Mouse (Mus musculus): ENCODE measurements at regions not wholly inside any gene's neighbourhood (a gene's known extent, or its start where the extent isn't known, plus 50 kb on each side); places are given as distances from the start of the nearest gene placed in this dataset.

DNA sequence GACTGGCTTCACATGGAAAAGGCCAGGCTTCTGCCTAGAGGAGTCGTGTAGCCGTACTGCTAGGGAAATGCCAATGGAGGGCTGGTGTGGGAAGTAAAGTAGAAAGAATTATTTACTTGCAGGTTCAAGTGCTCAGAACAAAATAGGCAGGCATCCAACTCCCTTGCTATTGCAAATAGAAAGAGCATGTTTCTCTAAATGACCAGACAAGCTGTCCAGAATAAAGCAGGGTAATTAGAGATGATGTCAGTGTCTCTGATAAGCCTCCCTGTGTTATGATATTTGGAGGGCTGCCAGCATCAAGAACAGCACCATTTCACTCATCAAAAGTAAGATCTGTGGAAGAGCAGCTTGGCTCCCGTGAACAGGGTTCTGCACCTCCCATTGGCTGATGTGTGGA, 192.4 kb downstream of the Usp46 start:
- no peak for DNase-seq (ENCODE audit: low spot score in 2 of 2)

DNA sequence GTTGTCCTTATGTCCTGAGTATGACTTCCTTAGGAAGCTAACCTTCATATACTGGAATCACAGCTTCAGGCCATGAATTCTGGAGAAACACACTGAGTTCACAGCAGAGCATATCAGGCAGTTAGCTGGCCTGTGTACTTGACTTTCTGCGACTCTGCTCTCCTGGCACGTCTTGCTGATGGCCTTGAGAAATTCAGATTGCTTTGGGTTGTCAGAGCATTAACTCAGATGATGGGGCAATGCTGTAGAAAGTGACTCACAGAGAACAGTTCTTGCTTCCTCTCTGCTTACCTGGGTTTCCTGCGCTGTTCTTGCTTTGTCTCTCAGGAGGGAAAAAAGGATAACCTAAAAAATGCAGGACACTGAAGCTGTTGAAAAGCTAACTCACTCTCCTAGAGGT, 187.3 kb downstream of the Usp46 start:
- DNase-seq (ENCODE audit: low spot score in 2 of 2): no peak

DNA sequence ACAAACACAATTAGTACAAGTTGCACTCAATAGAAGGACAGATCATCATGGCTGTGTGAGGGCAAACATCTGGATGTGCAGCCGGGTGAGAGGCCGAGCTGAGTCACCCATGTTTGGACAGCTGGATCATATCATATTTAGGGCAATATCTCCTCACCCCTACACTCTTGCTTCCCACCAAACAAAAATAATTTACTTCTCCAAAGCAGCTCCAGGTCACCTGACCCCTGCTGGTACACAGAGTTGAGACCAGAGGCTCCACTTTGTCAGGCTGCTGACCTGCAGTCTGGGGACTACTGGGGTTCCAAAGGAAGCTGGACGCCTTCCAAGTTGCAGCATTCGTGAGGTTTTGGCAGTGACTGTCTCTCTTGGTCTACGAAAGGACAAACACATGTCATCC, 186.3 kb downstream of the Usp46 start:
- DNase-seq (ENCODE audit: low spot score in 2 of 2): no peak

DNA sequence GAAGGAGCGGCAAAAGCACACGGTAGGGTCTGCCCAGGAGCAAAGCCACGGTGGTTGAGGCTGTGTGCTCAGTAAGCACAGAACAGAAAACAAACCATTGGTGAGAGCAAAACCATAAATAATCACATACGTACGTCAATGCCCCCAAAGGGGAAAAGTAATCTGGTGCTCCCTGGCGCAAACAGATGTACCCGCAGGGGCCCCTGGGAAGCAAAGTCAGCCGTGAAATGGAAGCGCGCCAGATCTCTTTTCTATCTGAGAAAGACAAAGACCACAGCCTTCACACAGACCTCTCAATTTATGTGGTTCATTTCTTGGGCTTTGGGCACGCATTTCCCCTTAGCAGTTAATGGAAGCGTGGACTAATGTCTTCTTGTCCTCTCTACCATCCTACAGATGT, 183.2 kb downstream of the Usp46 start:
- DNase-seq (ENCODE audit: low spot score in 2 of 2): no peak

DNA sequence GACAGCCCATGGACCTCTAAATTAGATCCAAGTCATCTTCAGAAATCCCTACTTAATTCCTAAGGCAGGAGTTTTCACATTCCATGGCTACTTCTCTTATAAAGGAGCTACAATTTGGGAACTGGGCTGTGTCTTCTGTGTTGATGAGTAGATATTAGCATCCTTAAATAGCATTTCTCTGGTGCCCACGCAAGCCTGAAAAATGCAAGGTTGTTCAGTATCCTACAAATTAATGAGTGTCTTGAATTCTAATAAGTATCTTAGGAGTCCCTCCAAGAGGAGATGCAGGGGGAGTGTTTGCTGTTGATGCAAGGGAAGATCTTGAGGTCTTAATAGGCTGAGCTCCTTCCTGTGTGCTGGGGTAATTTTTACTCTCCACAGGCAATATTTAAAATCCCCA, 182.5 kb downstream of the Usp46 start:
- no peak for DNase-seq (ENCODE audit: low spot score in 2 of 2)

DNA sequence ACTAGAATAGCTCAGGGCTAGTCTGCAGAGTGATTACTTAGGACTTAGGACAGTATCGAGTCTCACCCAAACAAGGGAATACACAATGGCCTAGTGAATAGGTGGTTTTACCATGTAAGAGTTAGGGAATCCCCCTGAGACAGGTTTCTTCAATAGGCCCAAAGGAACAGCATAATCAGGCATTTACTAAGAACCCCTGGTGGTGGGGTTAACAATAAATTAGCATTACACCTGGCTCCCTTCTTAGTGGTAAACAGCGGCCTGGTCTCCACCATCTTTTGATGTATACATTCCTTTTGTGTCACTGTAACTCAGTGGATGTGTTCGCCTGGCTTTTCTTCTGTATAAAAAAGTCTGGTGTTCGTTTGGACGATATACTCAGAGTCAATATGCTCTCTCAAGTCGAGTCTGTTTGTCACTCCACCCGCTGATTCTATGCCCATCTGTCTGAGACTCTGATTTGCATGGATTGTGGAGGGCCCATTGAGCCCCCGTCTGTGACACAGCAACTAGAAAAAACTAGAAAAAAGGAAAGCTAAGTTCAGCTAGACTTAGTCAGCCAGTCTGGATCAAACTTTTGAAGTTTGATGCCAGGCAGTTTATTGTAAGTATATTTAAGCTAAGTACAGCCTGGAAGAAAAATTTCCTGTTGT, 180.8 kb downstream of the Usp46 start:
- no peak for DNase-seq (ENCODE audit: low spot score in 2 of 2)

DNA sequence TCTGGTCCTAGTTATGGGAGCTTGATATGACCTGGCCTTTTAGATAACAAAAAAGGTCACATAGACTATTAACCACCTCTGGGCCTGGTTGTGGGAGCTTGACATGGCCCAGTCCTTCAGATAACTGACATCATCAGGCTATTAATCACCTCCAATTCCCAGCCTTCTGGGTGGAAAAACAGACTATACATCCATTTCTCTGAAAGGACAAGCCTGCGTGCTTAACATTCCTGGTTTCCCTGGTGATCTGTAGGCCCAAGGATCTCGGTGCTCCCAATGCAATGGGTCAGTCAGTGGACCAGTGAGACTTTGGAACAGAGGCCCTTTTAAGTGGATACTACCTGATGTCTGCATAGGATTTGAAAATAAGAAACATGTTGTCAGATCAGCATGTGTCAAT, 179.8 kb downstream of the Usp46 start:
- no peak for DNase-seq (ENCODE audit: low spot score in 2 of 2)

DNA sequence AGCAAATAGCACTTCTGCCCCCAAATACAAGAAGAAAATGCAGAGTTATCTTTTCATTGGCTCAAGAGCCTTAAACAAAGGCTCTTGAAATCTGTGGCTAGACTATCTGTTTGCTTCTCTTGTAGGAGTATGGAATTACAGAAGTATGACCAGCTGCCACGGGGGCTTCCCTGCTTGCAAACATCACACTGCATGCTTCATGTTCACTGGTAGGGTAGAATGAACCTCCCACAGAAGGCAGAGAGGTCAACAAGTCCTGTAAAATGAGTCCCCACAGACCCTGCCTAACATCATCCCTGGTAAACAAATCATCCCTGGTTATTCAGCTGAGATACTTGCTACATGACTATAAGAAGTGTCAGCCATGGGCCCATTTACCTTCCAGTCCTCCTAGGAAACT, 178.9 kb downstream of the Usp46 start:
- DNase-seq (ENCODE audit: low spot score in 2 of 2): no peak

DNA sequence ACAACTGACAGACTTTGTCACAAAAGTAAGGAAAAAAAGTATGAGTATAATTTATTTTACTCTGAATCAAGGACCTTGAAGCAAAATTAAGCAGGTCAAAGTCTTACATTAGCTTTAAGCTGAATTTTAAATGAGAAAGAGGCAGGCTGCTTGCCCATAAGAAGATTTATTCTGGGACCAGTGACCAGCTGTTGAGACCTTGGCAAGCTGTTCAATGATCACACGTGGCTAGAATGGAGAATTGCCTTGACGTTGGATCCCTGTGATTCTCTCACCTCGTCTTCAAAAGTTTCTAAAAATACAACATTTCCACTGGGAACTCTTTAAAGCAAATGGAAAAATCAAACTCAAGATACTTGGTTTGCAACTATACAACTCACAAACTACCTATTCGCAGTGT, 177.3 kb downstream of the Usp46 start:
- DNase-seq (ENCODE audit: low spot score in 2 of 2): peak in 1 of 2 experiments; percentile 31

DNA sequence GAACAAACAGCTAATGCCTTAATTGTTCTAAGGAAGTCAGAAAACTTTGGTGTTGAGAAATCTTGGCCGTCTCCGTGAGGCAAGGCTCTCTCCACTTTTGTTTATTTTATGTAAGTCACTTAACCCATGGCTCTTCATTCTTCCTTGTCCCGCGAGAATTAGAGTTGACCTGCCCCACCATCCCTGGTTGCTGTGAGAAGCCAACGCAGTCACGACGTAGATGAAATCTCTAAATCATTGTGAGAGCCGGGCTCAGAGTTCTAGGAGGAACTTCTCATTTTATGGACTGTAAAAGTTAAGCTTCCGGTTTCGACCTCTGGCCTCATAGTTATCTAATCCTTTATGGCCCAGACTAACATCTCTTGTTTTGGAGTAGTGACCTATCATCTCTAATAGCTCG, 176.6 kb downstream of the Usp46 start:
- DNase-seq (ENCODE audit: low spot score in 2 of 2): no peak

DNA sequence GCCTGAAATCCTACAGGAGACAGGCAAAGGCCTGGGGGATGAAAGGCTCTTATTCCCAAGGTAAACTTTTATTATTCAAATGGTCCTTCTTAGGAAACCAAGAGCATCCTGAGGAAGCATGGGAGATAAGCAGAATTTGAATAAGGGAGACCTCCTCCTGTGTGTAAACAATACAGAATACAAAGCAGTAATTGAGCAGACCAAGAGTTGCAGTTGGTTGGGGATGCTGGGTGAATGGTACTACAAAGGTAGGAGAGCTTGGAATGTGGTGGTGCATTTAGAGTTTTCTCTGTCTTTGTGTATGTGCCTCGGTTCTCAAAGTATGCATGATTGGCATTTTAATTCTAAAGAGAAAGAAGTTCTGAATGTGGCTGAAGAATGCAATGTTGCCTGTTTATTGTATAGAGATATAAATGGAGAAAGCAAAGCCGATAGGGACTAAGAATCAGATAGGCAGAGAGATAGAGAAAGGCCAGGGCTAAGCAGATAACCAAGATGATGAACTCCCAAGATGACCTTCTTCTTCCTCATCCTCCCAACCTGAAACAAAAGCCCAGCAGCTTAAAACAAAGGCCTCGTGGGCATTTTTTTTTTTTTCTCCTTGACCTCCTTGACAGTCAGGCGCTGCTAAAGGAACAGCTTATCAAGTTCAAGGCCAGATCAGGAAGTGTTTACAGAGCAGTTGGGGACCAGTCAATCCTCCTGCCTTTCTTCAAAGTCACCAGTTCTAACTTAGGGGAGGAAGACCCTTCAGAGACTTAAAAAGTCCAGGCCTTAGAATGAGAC, 175.6 kb downstream of the Usp46 start:
- DNase-seq (ENCODE audit: low spot score in 2 of 2): no peak

DNA sequence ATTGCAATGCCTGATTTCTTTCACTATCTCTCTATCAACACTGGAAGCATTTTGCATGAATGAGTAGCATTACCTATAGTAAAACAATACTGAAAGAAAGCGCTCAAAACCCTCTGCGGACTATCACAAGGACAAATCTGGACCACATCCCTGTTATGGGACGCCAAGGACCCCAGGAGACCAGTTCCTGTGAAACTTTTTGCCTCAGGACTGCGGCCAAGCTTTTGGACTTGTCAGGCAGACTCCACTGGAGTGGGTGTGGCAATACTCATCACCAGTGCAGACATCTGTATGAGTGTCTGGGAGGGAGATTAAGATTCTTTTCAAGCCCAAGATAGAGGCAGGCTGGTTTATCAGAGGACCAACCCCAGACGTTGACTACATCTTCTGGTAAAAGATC, 173.0 kb downstream of the Usp46 start:
- no peak for DNase-seq (ENCODE audit: low spot score in 2 of 2)

DNA sequence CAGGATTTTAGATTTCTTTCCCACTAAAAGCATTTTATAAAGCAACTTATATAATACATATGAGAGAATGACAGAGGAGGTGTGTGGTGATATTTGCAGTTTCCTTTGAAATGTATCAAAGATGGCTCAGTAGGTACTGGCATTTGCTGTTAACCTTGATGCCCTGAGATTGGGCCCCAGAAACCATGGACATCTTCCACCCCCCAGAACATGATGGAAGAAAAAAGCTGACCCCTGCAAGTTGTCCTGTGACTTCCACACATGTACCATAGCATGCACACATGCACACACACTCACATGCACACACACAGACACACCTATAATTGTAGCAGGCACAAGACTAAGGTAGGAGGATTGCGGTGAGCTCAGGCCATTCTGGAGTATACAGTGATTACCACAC, 171.4 kb downstream of the Usp46 start:
- DNase-seq (ENCODE audit: low spot score in 2 of 2): no peak

DNA sequence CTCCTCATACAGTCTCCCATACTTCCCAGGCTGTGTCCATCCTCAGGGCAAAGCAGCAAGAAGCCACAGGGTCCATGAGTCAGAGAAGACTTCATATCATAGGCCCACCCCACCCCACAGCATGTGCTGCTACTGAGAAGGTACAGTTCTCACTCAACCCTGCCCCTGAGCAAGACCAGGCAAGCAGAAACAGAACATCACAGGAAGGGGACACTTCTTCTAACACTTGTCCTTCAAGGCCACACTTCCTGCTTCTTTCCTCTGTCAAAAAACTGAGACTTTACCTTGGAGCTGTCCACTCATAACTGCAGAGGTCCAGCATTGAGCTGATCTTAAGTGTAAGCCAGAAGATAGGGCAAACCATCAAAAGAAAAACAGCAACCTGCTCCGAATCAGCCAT, 166.6 kb downstream of the Usp46 start:
- DNase-seq (ENCODE audit: low spot score in 2 of 2): no peak

DNA sequence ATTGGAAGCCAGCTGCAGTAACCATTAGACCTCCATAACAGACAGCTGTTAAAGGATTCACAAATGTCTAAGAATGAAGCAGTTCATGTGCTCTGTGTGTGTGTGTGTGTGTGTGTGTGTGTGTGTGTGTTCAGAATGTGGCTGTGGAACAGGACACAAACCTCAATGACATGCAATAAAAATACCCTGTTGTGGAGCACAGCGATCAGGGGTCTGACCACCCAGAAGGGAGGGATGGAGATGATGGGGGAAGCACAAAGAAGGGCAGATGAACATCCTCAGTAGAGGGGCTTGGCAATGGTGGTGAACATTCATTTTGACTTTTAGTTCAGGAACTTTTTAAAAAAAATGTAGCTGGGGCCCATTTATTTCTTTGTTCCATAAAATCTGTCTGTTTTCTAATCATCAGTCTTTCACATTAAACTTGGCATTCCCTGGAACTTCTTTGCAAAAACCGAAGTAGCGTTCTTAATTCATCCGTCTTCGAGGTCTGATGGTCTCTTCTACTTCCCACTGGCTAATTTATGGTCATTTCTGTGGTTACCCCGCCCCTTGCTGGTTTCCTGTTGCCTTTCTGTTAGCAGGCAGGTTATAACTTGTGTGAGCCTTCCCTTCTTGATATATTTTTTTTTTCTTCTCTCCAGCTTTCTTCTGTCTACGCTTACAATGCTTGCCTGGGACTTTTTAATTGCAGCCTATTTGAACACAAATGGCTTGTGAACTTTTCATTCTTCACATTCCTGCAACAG, 165.6 kb downstream of the Usp46 start:
- no peak for DNase-seq (ENCODE audit: low spot score in 2 of 2)

DNA sequence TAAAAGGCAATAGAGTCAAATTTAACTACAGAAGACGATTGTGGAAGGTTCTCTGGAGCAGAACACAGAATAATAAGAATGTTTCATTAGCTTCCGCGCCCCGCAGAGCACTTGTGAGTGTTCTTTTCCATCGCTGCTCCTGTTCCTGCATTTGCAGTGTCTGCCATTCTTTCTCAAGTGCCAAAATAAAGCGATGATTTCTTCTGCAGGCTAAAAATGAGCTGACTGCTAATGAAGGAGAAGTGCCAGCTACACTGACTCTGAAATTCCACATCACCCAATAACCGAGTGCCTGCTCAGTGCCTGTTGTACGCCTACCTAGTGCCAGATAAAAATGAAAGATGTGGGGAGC, 165.0 kb downstream of the Usp46 start:
- DNase-seq (ENCODE audit: low spot score in 2 of 2): peak; percentile 25 to 26

DNA sequence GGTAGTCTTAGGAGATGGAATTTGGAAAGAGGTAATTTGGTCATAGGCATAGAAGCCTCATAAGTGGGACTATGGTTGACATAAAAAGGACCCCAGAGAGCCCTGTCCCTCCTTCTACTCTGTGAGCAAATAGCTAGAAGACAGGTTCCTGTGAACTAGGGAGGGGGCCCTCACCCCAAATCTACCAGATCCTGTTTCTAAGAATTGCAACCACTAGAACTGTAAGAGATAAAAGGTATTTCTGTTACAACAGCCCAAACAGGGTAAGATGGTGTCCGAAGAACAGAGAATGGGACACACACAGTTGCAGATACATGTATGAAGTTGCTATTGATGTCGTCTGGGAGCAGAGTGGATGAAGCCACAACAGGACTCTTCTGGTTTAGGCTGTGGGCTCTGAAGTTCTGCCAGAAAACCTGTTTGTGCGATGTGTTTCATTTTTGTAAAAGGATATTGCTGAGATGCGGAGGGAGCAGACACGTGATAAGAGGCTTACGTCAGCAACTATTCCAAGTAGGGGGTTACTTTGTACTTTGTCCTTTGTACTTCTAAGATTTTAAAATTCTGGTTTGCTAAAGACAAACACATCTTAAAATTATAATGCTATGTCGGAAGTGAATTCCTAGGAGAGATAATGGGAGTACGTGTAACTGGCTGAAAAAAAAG, 164.0 kb downstream of the Usp46 start:
- DNase-seq (ENCODE audit: low spot score in 2 of 2): no peak

DNA sequence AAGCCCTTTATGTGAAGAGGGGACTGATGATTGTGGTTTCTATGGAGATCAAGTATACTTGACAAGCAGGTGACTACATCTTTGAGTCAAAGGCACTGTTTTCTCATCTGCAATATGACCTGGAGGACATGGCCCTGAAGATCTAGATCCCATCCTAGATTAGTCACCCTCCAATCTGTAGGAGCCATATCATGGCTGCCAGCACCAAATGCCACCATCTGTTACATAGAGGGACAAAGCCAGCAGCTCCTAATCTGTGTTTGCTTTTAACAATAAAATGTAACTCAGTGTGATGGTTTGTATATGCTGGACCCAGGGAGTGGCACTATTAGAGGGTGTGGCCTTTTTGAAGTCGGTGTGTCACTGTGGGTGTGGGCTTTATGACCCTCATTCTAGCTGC, 156.1 kb downstream of the Usp46 start:
- no peak for DNase-seq (ENCODE audit: low spot score in 2 of 2)

DNA sequence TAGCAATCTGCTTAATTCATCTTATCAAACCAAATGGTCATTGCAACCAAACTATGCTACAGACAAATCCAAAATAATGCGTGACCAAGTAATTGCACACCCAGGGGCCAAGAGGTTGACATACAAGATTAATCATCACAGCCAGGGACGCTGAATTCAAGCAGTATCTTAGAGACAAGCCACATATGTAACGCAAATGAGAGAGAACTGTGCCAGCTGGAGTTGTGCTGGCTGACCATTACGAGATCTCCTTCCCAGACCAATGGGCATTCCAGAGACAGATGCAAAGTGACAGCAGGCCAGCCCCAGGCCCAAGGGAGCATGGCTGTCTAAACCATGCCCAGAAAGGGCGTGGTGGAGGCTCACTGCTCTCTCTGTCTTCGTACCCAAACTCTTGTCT, 155.1 kb downstream of the Usp46 start:
- DNase-seq (ENCODE audit: low spot score in 2 of 2): no peak

DNA sequence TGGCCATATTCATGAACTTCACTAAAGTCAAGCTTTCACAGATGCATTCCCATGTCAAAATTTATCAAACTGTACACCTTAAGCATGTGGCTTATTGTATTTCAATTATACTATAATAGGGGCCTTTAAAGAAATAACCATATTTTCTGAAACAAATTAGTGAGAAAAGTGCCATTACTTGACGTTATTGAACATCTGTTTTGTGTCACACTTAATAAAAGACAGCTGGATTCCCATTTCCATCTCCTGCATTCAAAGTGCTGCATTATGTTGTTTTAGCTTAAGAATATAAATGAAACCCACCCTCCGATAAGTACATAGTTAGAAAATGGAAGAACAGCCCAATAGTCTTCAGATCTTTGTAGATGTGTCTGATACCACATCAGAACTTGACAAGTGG, 150.2 kb downstream of the Usp46 start:
- DNase-seq (ENCODE audit: low spot score in 2 of 2): no peak

DNA sequence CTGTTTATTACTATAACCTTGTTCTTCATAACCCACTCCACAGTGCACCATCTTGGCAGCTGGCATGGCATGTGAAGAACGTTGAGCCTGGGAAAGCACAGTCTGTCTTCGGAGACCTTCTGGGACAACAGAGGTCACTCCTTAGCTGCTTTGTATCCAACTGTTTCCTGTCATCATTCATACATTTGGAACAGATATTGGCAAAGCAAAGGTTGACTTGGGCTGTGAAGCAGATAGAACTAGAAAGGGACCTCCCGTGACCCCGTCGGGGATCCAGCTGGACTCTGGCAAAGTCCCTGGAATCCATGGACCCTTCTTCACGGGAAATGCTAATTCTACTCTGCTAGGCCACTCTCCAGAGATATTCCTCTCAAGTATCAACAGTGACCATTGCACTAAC, 148.3 kb downstream of the Usp46 start:
- DNase-seq (ENCODE audit: low spot score in 2 of 2): no peak

DNA sequence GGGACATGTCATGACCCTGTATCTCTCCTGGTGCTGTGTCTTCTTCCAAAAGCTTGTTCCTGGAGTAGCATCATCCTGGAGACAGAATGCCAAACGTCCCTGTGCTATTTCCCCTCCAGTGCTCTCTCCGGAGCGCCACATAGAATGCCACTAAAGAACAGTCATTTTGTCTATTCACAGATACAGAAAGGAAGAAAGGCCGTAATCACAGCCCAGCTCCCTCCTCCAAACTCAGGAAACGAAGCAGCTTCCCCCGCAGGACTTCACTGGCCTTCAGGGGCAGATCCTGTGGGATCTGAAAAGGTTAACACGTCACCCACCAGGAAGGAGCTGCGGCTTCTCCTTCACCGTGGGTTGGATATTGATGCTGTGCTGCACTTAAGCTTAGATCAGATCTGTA, 140.7 kb downstream of the Usp46 start:
- DNase-seq (ENCODE audit: low spot score in 2 of 2): no peak

DNA sequence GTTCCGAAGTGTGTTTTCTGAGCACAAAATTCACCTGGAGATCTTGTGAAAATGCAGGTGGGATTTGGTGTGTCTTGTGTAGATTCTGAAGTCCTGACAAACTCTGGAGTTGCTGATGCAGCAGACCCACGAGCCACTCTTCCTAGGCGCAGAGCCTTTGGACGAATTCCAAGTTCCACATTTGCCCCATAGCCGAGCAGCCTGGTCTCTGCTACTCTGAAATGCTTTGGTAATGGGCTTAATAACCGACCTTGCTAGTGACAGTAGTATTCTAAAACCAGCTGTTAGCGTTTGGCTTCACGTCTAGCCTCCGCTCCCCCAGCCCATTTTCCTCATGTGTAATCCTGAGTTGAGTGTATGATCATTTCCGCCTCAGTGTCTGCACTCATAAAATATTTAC, 139.5 kb downstream of the Usp46 start:
- DNase-seq (ENCODE audit: low spot score in 2 of 2): no peak
